Mouse (Mus musculus): ENCODE measurements at regions not wholly inside any gene's neighbourhood (a gene's known extent, or its start where the extent isn't known, plus 50 kb on each side); places are given as distances from the start of the nearest gene placed in this dataset.

- no peak for DNase-seq (ENCODE audit: low read depth, low spot score)
Observed at GRCm38 (mm10) chr9:6608428-6609283, 339.0 kb upstream of the Ddi1 start.
